Mouse (Mus musculus) brain, embryonic 14.5 days (tissue): ENCODE measurements around the gene Abhd16a.

Experiments used
- CTCF ChIP-seq: fragments of 200-500 bp; IDR thresholded peaks from 2 replicates; pipeline ENCODE4 v1.5.1; 2012; ENCODE audit warnings: inconsistent platforms, mild to moderate bottlenecking, moderate library complexity, borderline replicate concordance; ENCODE audit not compliant: insufficient read depth, insufficient read length; ENCODE audit errors: extremely low read depth
- POLR2A ChIP-seq: fragments of 200-500 bp; IDR thresholded peaks from 2 replicates; pipeline ENCODE4 v1.6.1; 2012; ENCODE audit warnings: mild to moderate bottlenecking, inconsistent platforms, borderline replicate concordance; ENCODE audit not compliant: poor library complexity, insufficient read depth, insufficient read length, severe bottlenecking; ENCODE audit errors: extremely low read depth

- TF ChIP-seq CTCF (no peak), POLR2A (no peak)
These were observed 15.7 kb downstream of the Abhd16a start for GRCm38 (mm10) chr17:35104754-35105153.
